Mouse (Mus musculus): ENCODE measurements around the gene Itih5. TPM values are rescaled to one million over a fixed set of nuclear protein-coding genes. Genes with fewer than 3 reads are reported as not detected.

Gene Itih5
- polyA plus RNA-seq, 1 experiment from 2014 or later, result 8.1 TPM

GRCm38 (mm10) chr2:10137320-10137719, 16.1 kb upstream of the Itih5 start:
- 86% methylated on average over 2 of the region's 2 CpGs for WGBS
- no peak for ATAC-seq (ENCODE audit: low FRiP score, low read depth)
- Histone ChIP-seq H3K4me1 (no peaks in the 10 kb centered on the region), H3K27me3 (replicated peaks) (no peaks in the 10 kb centered on the region), H3K27ac (no peak overlapping the region), H3K9ac (no peak overlapping the region), H3K4me2 (replicated peaks) (no peak overlapping the region), H3K36me3 (no peaks in the 10 kb centered on the region), H3K9me3 (no peaks in the 10 kb centered on the region), H3K4me3 (no peak overlapping the region)

- H3K4me1 ChIP-seq, result no peaks in the 10 kb centered on the region
- no peak overlapping the region for H3K4me3 ChIP-seq
- no peaks in the 10 kb centered on the region for H3K36me3 ChIP-seq
- 80% methylated on average over 5 of the region's 5 CpGs for WGBS
- H3K4me2 ChIP-seq (replicated peaks), result no peak overlapping the region
- no peak overlapping the region for H3K27ac ChIP-seq
- H3K27me3 ChIP-seq (replicated peaks), result no peaks in the 10 kb centered on the region
- no peak overlapping the region for H3K9ac ChIP-seq
- ATAC-seq (ENCODE audit: low FRiP score, low read depth), result no peak
- H3K9me3 ChIP-seq, result no peaks in the 10 kb centered on the region
Measured at GRCm38 (mm10) chr2:10140456-10140855, 12.9 kb upstream of the Itih5 start.

GRCm38 (mm10) chr2:10142472-10143454, 10.6 kb upstream of the Itih5 start:
- no peak overlapping the region for H3K4me2 ChIP-seq (replicated peaks)
- H3K27me3 ChIP-seq (replicated peaks), result no peaks in the 10 kb centered on the region; the same call in 1 of the 2 replicates
- ATAC-seq (ENCODE audit: low FRiP score, low read depth), result peak; percentile 89
- no peaks in the 10 kb centered on the region for H3K9me3 ChIP-seq
- no peaks in the 10 kb centered on the region for H3K4me1 ChIP-seq
- H3K36me3 ChIP-seq, result no peaks in the 10 kb centered on the region
- 30% methylated on average over 8 of the region's 8 CpGs for WGBS
- H3K27ac ChIP-seq, result no peak overlapping the region
- H3K4me3 ChIP-seq, result no peak overlapping the region
- no peak overlapping the region for H3K9ac ChIP-seq

- Histone ChIP-seq H3K4me1 (no peaks in the 10 kb centered on the region), H3K9me3 (no peaks in the 10 kb centered on the region), H3K4me3 (no peak overlapping the region), H3K4me2 (replicated peaks) (no peak overlapping the region), H3K27ac (no peak overlapping the region), H3K9ac (no peak overlapping the region), H3K36me3 (no peaks in the 10 kb centered on the region), H3K27me3 (replicated peaks) (no peaks in the 10 kb centered on the region; the same call in 1 of the 2 replicates)
- no peak for ATAC-seq (ENCODE audit: low FRiP score, low read depth)
- 55% methylated on average over 6 of the region's 6 CpGs for WGBS
Measured at GRCm38 (mm10) chr2:10145514-10145913, 7.9 kb upstream of the Itih5 start.

- H3K9ac ChIP-seq, result no peak overlapping the region
- no peak overlapping the region for H3K4me2 ChIP-seq (replicated peaks)
- no peaks in the 10 kb centered on the region for H3K9me3 ChIP-seq
- H3K36me3 ChIP-seq, result no peaks in the 10 kb centered on the region
- no peak for ATAC-seq (ENCODE audit: low FRiP score, low read depth)
- no peaks in the 10 kb centered on the region for H3K4me1 ChIP-seq
- H3K27me3 ChIP-seq (replicated peaks), result no peaks in the 10 kb centered on the region; the same call in 1 of the 2 replicates
- 77% methylated on average over 8 of the region's 8 CpGs for WGBS
- H3K4me3 ChIP-seq, result no peak overlapping the region
- no peak overlapping the region for H3K27ac ChIP-seq
Measured at GRCm38 (mm10) chr2:10147176-10147575, 6.2 kb upstream of the Itih5 start.

- H3K9ac ChIP-seq, result no peak overlapping the region
- no peaks in the 10 kb centered on the region for H3K9me3 ChIP-seq
- WGBS, result 84% methylated on average over 5 of the region's 5 CpGs
- peaks cover 12% of the 10 kb centered on the region for H3K4me1 ChIP-seq
- H3K4me2 ChIP-seq (replicated peaks), result no peak overlapping the region
- H3K4me3 ChIP-seq, result no peak overlapping the region
- H3K36me3 ChIP-seq, result no peaks in the 10 kb centered on the region
- ATAC-seq (ENCODE audit: low FRiP score, low read depth), result no peak
- H3K27ac ChIP-seq, result no peak overlapping the region
- H3K27me3 ChIP-seq (replicated peaks), result 0 out of 2 replicates have a peak, but pooled peaks cover 3% of the 10 kb centered on the region
Measured at GRCm38 (mm10) chr2:10152590-10152989, 781 bp upstream of the Itih5 start.

- Histone ChIP-seq H3K27ac (no peak overlapping the region), H3K4me3 (no peak overlapping the region), H3K9ac (no peak overlapping the region), H3K27me3 (replicated peaks) (0 out of 2 replicates have a peak, but pooled peaks cover 3% of the 10 kb centered on the region), H3K4me2 (replicated peaks) (no peak overlapping the region), H3K4me1 (peaks cover 12% of the 10 kb centered on the region), H3K36me3 (no peaks in the 10 kb centered on the region), H3K9me3 (no peaks in the 10 kb centered on the region)
- ATAC-seq (ENCODE audit: low FRiP score, low read depth), result no peak
- 89% methylated on average over 10 of the region's 10 CpGs for WGBS
Measured at GRCm38 (mm10) chr2:10157184-10157583, 3.8 kb downstream of the Itih5 start.

GRCm38 (mm10) chr2:10162011-10162410, 8.6 kb downstream of the Itih5 start:
- Histone ChIP-seq H3K9ac (no peak overlapping the region), H3K9me3 (no peaks in the 10 kb centered on the region), H3K4me1 (no peaks in the 10 kb centered on the region), H3K4me3 (no peak overlapping the region), H3K27ac (no peak overlapping the region), H3K27me3 (replicated peaks) (no peaks in the 10 kb centered on the region), H3K4me2 (replicated peaks) (no peak overlapping the region), H3K36me3 (no peaks in the 10 kb centered on the region)
- 88% methylated on average over 4 of the region's 4 CpGs for WGBS
- ATAC-seq (ENCODE audit: low FRiP score, low read depth), result no peak

GRCm38 (mm10) chr2:10166635-10167034, 13.3 kb downstream of the Itih5 start:
- WGBS, result 70% methylated on average over 6 of the region's 6 CpGs
- H3K9ac ChIP-seq, result no peak overlapping the region
- H3K4me2 ChIP-seq (replicated peaks), result no peak overlapping the region
- no peaks in the 10 kb centered on the region for H3K36me3 ChIP-seq
- no peak overlapping the region for H3K27ac ChIP-seq
- H3K27me3 ChIP-seq (replicated peaks), result no peaks in the 10 kb centered on the region
- no peaks in the 10 kb centered on the region for H3K4me1 ChIP-seq
- ATAC-seq (ENCODE audit: low FRiP score, low read depth), result no peak
- no peaks in the 10 kb centered on the region for H3K9me3 ChIP-seq
- no peak overlapping the region for H3K4me3 ChIP-seq

- Histone ChIP-seq H3K27me3 (replicated peaks) (no peaks in the 10 kb centered on the region), H3K36me3 (no peaks in the 10 kb centered on the region), H3K4me1 (no peaks in the 10 kb centered on the region), H3K9me3 (no peaks in the 10 kb centered on the region), H3K9ac (no peak overlapping the region), H3K27ac (no peak overlapping the region), H3K4me2 (replicated peaks) (no peak overlapping the region), H3K4me3 (no peak overlapping the region)
- no peak for ATAC-seq (ENCODE audit: low FRiP score, low read depth)
- 85% methylated on average over 11 of the region's 11 CpGs for WGBS
Measured at GRCm38 (mm10) chr2:10167283-10167682, 13.9 kb downstream of the Itih5 start.

- Histone ChIP-seq H3K9me3 (no peaks in the 10 kb centered on the region), H3K4me2 (replicated peaks) (no peak overlapping the region), H3K36me3 (no peaks in the 10 kb centered on the region), H3K4me1 (no peaks in the 10 kb centered on the region), H3K9ac (no peak overlapping the region), H3K27me3 (replicated peaks) (no peaks in the 10 kb centered on the region), H3K4me3 (no peak overlapping the region), H3K27ac (no peak overlapping the region)
- ATAC-seq (ENCODE audit: low FRiP score, low read depth), result no peak
- WGBS, result 70% methylated on average over 8 of the region's 8 CpGs
Measured at GRCm38 (mm10) chr2:10168016-10168415, 14.6 kb downstream of the Itih5 start.

GRCm38 (mm10) chr2:10169991-10170390, 16.6 kb downstream of the Itih5 start:
- ATAC-seq (ENCODE audit: low FRiP score, low read depth), result no peak
- H3K4me1 ChIP-seq, result no peaks in the 10 kb centered on the region
- no peak overlapping the region for H3K4me2 ChIP-seq (replicated peaks)
- no peak overlapping the region for H3K4me3 ChIP-seq
- H3K9me3 ChIP-seq, result no peaks in the 10 kb centered on the region
- H3K36me3 ChIP-seq, result no peaks in the 10 kb centered on the region
- no peak overlapping the region for H3K9ac ChIP-seq
- WGBS, result 89% methylated on average over 16 of the region's 16 CpGs
- H3K27ac ChIP-seq, result no peak overlapping the region
- no peaks in the 10 kb centered on the region for H3K27me3 ChIP-seq (replicated peaks)

- Histone ChIP-seq H3K9me3 (no peaks in the 10 kb centered on the region), H3K4me2 (replicated peaks) (no peak overlapping the region), H3K4me3 (no peak overlapping the region), H3K27me3 (replicated peaks) (no peaks in the 10 kb centered on the region), H3K27ac (no peak overlapping the region), H3K36me3 (no peaks in the 10 kb centered on the region), H3K9ac (no peak overlapping the region), H3K4me1 (no peaks in the 10 kb centered on the region)
- ATAC-seq (ENCODE audit: low FRiP score, low read depth), result no peak
- 68% methylated on average over 3 of the region's 3 CpGs for WGBS
Measured at GRCm38 (mm10) chr2:10193553-10193952, 40.2 kb downstream of the Itih5 start.

Measured in neural tube, embryonic 12.5 days (tissue).